Mouse (Mus musculus): ENCODE data around the gene Zkscan7. TPM values are rescaled to one million over a fixed set of nuclear protein-coding genes. Genes with fewer than 3 reads are reported as not detected.
A peak's percentile ranks its signal among the peaks of the same experiment; 100 is the strongest.

Gene Zkscan7
- polyA plus RNA-seq, 1 experiment from 2014 or later: 5.0 TPM

DNA sequence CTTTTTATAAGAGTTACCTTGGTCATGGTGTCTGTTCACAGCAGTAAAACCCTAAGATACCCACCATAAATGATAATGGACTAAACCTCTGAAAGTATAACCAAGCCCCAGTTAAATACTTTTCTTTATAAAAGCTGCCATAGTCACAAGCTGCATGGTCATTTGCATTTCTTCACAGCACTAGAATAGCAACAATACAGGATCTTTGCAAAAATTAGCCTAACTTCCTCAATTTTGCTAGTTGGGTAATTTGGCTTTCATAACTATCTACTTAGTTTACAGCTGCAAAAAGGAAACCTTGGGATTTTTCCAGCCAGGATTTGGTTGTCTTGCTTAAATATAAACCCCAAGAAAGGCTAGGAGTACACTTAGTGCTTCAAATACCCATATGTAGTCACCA, 24.7 kb upstream of the Zkscan7 start:
- H3K4me1 ChIP-seq: peaks cover 14% of the 10 kb centered on the region
- H3K9me3 ChIP-seq (replicated peaks): peaks cover 42% of the 10 kb centered on the region
- no peak overlapping the region for H3K4me2 ChIP-seq
- no peak for ATAC-seq (replicated peaks; ENCODE audit: low FRiP score)
- H3K27me3 ChIP-seq: no peaks in the 10 kb centered on the region
- H3K4me3 ChIP-seq (replicated peaks): no peak overlapping the region
- no peak overlapping the region for H3K9ac ChIP-seq
- peaks cover 71% of the 10 kb centered on the region for H3K36me3 ChIP-seq
- no peak overlapping the region for H3K27ac ChIP-seq

DNA sequence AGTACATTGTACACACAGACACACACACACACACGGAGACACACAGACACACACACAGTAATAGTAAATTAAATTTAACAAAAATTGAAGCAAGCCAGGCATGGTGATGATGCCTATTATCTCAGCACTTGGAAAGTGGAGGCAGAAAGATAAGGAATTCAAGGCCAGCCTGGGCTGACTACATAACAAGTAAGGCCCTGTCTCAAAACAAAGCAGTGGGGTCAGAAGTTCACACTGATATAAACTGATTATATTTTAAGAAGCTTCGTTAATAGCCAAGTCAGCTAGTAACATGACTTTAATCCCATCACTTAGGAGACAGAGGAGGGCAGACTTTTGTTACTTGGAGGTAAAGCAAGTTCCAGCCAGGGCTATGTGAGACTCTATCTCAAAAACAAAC, 21.8 kb upstream of the Zkscan7 start:
- H3K27me3 ChIP-seq: no peaks in the 10 kb centered on the region
- peaks cover 14% of the 10 kb centered on the region for H3K4me1 ChIP-seq
- 84% methylated on average over 2 of the region's 2 CpGs for WGBS
- peaks cover 38% of the 10 kb centered on the region for H3K9me3 ChIP-seq (replicated peaks)
- no peak overlapping the region for H3K4me3 ChIP-seq (replicated peaks)
- no peak overlapping the region for H3K4me2 ChIP-seq
- no peak for ATAC-seq (replicated peaks; ENCODE audit: low FRiP score)
- peaks cover 44% of the 10 kb centered on the region for H3K36me3 ChIP-seq
- H3K9ac ChIP-seq: no peak overlapping the region
- H3K27ac ChIP-seq: no peak overlapping the region

DNA sequence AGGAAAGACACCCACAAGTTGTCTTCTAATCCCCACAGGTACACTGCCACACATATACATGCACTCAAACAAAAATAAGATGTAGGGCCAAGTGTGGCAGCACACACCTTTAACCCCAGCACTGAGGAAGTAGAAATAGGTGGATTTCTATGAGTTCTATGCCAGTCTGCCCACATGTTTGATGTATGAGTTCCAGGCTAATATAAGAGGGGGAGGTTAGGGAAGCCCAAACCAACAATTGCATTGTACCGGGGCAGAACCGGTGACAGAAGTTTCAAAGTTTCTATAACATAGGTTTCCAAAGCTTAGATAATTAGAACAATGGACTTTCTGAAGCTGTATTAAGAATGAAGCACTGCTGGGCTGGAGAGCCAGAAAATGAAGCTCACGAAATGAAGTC, 20.6 kb upstream of the Zkscan7 start:
- 64% methylated on average over 3 of the region's 3 CpGs for WGBS
- Histone ChIP-seq H3K4me3 (replicated peaks) (peak overlapping the region; percentile 88), H3K36me3 (peaks cover 33% of the 10 kb centered on the region), H3K4me1 (peaks cover 14% of the 10 kb centered on the region), H3K27me3 (no peaks in the 10 kb centered on the region), H3K9ac (peak overlapping the region; percentile 89), H3K9me3 (replicated peaks) (peaks cover 28% of the 10 kb centered on the region), H3K27ac (no peak overlapping the region), H3K4me2 (peak overlapping the region; percentile 73)
- no peak for ATAC-seq (replicated peaks; ENCODE audit: low FRiP score)

DNA sequence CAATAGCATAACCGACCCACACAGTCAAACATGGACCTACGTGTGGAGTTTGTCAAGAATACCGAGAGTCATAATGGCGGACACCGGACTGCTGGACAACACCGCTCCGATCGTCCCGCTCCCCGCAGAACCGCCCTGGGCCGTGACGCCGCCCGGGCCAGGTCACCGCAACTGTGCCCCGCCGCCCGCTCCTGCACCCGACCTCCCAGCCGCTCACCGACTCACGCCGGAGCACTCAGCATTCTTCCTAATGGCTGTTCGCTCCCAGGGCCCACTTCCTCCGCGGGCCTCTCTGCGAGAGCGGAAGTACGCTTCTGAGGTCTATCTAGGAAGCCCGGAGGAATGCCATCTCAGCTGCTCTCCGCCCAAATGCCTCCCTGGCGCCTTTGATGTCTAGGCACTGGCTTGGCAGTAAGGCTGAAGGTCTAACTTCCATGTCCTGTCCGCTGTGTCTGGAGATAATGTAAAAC, 19.8 kb upstream of the Zkscan7 start, which contains the start of gene Zfp445:
Gene Zfp445 (minus strand): TSS at position 310 of the 470 bp plus-strand sequence.
- Histone ChIP-seq H3K27ac (peak within 1 kb of the TSS; percentile 86), H3K4me1 (peaks cover 14% of the 10 kb centered on the region), H3K4me3 (replicated peaks) (peak within 1 kb of the TSS; percentile 88), H3K9me3 (replicated peaks) (peaks cover 19% of the 10 kb centered on the region; the same call in 1 of the 2 replicates), H3K36me3 (peaks cover 24% of the 10 kb centered on the region), H3K4me2 (peak within 1 kb of the TSS; percentile 73), H3K9ac (peak within 1 kb of the TSS; percentile 89), H3K27me3 (no peaks in the 10 kb centered on the region)
- ATAC-seq (replicated peaks; ENCODE audit: low FRiP score): peak; percentile 93
- under 1% methylated on average over 34 of the region's 34 CpGs for WGBS

DNA sequence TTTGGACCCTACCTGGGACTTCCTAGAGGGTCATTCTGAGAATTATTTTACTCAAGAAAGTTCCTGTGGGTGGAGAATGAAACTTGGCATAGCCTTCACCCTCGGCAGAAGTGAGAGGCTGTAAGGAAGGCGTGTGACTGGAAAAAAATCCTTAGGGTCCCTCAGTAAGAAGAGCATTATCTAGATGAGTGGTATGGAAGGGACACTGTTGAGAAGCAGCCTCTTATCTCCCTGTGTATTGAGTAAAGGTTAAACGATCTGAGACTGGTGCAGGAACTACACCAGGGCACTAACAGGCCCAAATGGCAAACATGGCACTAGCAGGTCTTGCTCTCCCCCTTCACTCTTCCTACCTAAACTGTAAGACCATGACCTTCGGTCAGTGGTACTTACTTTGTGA, 19.3 kb upstream of the Zkscan7 start:
- 85% methylated on average over 4 of the region's 4 CpGs for WGBS
- Histone ChIP-seq H3K4me3 (replicated peaks) (peak overlapping the region; percentile 88), H3K36me3 (peaks cover 19% of the 10 kb centered on the region), H3K9me3 (replicated peaks) (peaks cover 15% of the 10 kb centered on the region; the same call in 1 of the 2 replicates), H3K4me1 (peaks cover 14% of the 10 kb centered on the region), H3K27ac (no peak overlapping the region), H3K27me3 (no peaks in the 10 kb centered on the region), H3K4me2 (peak overlapping the region; percentile 73), H3K9ac (peak overlapping the region; percentile 89; the same call in 1 of the 2 replicates)
- ATAC-seq (replicated peaks; ENCODE audit: low FRiP score): peak; percentile 22

DNA sequence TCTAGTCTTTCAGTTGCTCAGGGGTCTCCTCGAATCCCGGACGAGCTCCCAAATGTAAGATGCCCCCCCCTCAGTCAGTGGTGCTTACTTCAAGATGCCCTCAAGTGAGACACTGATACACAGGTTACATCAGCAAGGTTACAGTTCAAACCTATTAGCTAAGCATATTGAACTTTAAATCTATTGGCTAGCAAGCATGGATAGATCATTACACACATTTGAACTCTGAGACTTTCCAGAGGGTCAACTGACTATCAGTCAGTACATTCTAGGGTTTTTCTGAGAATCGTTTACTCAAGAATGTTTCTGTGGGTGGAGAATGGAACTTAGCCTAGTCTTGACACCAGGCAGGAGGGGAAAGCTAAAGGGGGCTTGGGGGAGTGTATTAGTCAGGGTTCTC, 12.9 kb upstream of the Zkscan7 start:
- H3K4me1 ChIP-seq: no peaks in the 10 kb centered on the region
- H3K27ac ChIP-seq: no peak overlapping the region
- 86% methylated on average over 4 of the region's 4 CpGs for WGBS
- H3K4me3 ChIP-seq (replicated peaks): no peak overlapping the region
- ATAC-seq (replicated peaks; ENCODE audit: low FRiP score): no peak
- no peaks in the 10 kb centered on the region for H3K9me3 ChIP-seq (replicated peaks)
- no peak overlapping the region for H3K9ac ChIP-seq
- H3K36me3 ChIP-seq: no peaks in the 10 kb centered on the region
- H3K4me2 ChIP-seq: no peak overlapping the region
- no peaks in the 10 kb centered on the region for H3K27me3 ChIP-seq

DNA sequence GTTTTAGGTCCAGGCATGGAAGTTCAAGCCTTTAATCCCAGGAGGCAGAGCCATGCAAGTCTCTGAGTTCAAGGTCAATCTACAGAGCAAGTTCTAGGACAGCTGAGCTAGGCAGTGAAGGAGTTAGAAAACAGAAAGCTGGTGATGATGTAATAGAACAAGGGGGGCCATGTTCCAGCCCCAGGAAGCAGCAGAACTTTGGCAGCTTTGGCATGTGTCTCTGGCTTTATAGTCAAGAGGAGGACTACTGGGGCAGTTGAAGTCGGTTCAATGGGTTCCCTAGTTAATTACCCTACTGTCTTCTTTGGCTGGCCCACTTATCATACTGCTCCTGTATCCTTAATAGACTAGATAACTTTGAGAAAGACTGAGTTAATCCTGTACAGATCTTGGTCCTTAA, 10.8 kb upstream of the Zkscan7 start:
- Histone ChIP-seq H3K9ac (no peak overlapping the region), H3K4me2 (no peak overlapping the region)

DNA sequence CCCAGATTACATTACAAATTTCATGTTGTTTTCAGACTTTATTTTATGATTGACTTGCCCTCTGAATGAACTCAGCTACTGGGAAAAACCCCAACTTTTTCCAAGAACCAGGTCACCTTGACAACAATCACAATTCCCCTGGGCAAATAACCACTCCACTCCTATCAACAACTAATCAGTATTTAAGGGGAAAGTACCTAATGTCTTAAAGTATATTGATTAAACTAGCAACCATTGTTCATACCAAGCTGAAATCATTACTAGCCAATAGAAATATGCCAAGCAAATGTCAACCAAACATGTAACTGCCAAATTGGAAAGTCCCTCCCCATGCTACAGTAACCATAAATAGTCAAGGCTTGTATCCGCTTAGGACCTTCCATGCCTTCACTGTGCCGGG, 10.3 kb upstream of the Zkscan7 start:
- Histone ChIP-seq H3K27ac (no peak overlapping the region), H3K9ac (no peak overlapping the region), H3K9me3 (replicated peaks) (no peaks in the 10 kb centered on the region), H3K4me3 (replicated peaks) (no peak overlapping the region), H3K36me3 (no peaks in the 10 kb centered on the region), H3K27me3 (no peaks in the 10 kb centered on the region), H3K4me2 (no peak overlapping the region), H3K4me1 (no peaks in the 10 kb centered on the region)
- no peak for ATAC-seq (replicated peaks; ENCODE audit: low FRiP score)
- WGBS: 93% methylated on average over 2 of the region's 2 CpGs

More for the DNA sequence above, 10.8 kb upstream of the Zkscan7 start:
- WGBS: 80% methylated on average over 1 of the region's 1 CpGs
- ATAC-seq (replicated peaks; ENCODE audit: low FRiP score): no peak
- H3K4me3 ChIP-seq (replicated peaks): no peak overlapping the region
- H3K4me1 ChIP-seq: no peaks in the 10 kb centered on the region
- no peak overlapping the region for H3K27ac ChIP-seq
- H3K27me3 ChIP-seq: no peaks in the 10 kb centered on the region
- no peaks in the 10 kb centered on the region for H3K36me3 ChIP-seq
- H3K9me3 ChIP-seq (replicated peaks): no peaks in the 10 kb centered on the region

DNA sequence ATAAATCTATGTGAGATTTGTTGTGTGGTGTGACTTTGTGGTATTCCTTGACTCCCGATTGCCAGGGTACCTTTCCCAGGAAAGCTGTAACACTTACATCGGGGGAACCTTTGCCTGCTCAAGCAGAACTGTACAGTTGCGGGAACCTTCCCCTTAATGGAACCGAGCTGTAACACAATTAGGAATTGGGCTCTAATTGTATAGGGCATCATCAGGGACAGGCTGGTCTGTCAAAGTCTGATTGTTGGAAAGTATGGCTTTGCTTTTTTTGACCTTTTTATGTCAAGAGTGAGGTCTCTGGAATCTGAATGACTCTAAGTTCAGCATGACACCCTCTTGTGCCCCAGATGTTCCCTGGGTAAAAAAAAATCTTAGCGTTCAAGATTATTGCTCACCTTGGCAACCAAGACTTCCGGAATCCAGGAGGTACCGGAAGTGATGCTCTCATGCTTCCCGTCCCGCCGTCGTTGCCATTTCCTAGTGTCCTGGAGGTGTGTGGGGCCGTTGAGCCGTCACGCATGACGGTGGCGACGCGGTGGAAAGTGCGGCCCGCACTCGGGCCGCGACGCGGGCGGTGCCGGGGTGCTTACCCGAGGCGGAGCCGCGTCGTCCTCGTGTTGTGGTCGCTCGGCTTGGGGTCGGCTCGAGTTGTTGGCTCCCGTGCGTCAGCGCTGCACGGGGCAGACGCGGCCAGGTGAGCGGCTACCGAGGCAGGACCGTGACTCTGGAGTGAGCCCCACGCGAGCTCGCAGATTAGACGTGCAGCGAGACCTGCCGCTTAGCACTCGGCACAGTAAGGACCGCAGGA, 1.1 kb downstream of the Zkscan7 start:
- 6% methylated on average over 54 of the region's 54 CpGs for WGBS
- Histone ChIP-seq H3K4me3 (replicated peaks) (peak overlapping the region; percentile 83), H3K9ac (peak overlapping the region; percentile 78)

DNA sequence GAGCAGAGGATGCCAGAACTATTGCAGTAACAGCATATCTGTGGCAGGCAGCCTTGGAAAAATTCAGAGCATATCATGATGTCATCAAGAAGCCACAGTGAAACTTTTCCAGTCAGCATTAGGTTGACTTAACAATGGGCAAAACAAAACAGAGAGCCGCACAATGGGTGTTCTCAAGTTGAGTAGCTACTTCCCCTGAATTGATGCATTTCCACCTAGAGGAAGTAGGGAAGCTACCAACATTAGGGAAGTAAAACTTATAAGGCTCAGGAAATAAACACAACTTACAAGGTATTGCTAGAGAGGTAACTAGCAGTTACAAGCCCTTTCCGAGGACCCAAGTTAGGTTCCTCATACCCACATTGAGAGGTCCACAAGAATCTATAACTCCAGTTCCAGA, 15.6 kb downstream of the Zkscan7 start:
- H3K27ac ChIP-seq: no peak overlapping the region
- ATAC-seq (replicated peaks; ENCODE audit: low FRiP score): no peak
- H3K9ac ChIP-seq: no peak overlapping the region
- H3K27me3 ChIP-seq: no peaks in the 10 kb centered on the region
- peaks cover 3% of the 10 kb centered on the region for H3K36me3 ChIP-seq
- no peak overlapping the region for H3K4me3 ChIP-seq (replicated peaks)
- 99% methylated on average over 2 of the region's 2 CpGs for WGBS
- no peak overlapping the region for H3K4me2 ChIP-seq
- 0 out of 2 replicates have a peak, but pooled peaks cover under 1% of the 10 kb centered on the region for H3K9me3 ChIP-seq (replicated peaks)
- peaks cover 10% of the 10 kb centered on the region for H3K4me1 ChIP-seq

More for the DNA sequence above, 1.1 kb downstream of the Zkscan7 start:
- 0 out of 2 replicates have a peak, but pooled peaks cover 5% of the 10 kb centered on the region for H3K4me1 ChIP-seq
- peak overlapping the region; percentile 87 for H3K4me2 ChIP-seq
- no peaks in the 10 kb centered on the region for H3K27me3 ChIP-seq
- H3K27ac ChIP-seq: peak overlapping the region; percentile 39; the same call in 1 of the 2 replicates
- no peaks in the 10 kb centered on the region for H3K9me3 ChIP-seq (replicated peaks)
- ATAC-seq (replicated peaks; ENCODE audit: low FRiP score): peak; percentile 90
- H3K36me3 ChIP-seq: peaks cover 11% of the 10 kb centered on the region

DNA sequence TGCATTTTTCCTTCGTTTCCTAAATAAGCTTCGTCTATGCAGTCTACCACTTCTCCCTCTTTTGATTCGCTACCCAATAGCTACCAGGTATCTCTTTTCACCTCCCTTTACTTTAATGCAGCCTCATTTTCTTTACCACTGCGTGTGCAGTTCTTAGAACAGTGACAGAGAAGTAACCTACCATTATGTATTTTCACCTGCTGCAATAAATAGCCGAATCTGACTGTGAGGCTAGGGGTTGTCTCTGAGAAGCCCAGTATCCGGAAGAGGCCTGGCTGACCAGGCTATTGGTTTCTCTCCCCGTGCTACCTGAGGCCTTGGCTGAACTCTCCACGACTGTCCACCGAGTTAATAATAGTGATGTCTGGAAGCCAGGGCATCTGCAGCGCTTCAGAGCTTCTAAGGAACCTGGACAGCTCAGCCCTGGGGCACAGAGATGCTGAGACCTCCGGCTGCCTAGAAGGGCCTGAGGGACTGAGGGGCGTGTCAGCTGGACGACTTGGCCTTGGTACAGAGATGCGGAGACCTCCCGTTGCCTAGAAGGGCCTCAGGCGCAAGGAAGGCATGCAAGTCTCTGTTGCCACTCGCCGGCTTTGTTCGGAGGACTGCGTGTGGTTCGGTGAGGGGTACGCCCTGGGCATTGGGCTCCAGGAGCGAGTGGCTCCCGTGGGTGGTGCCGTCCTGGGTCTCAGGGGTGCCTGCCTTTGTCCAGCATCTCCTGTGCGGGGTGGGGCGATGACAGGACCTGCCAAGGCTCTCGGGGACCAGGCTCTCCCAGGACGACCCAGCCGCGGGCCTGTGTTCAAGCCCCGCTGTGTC, 17.4 kb downstream of the Zkscan7 start:
- peak overlapping the region; percentile 70 for H3K4me3 ChIP-seq (replicated peaks)
- H3K9me3 ChIP-seq (replicated peaks): 0 out of 2 replicates have a peak, but pooled peaks cover 4% of the 10 kb centered on the region
- ATAC-seq (replicated peaks; ENCODE audit: low FRiP score): peak; percentile 99
- H3K36me3 ChIP-seq: peaks cover 11% of the 10 kb centered on the region
- H3K4me2 ChIP-seq: peak overlapping the region; percentile 85
- no peaks in the 10 kb centered on the region for H3K27me3 ChIP-seq
- no peak overlapping the region for H3K27ac ChIP-seq
- H3K4me1 ChIP-seq: peaks cover 10% of the 10 kb centered on the region
- H3K9ac ChIP-seq: peak overlapping the region; percentile 76
- 13% methylated on average over 32 of the region's 32 CpGs for WGBS

DNA sequence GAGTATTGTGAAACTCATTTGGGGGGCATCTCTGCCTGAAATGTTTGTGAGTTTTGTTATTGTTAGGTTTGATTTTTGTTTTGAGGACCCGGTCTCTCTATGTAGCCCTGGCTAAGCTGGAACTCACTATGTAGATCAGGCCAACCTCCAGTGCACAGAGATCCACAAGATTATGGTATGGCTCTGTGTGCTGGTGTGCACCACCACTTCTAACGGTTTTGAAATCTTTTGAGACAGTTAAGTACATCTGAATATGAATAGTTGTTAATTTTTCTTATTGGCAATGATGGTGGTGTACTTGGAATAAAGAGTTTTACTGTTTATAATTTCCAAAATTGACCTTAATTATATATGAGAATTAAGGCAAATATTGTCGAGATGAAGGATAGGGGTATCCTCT, 37.0 kb downstream of the Zkscan7 start:
- peak overlapping the region; percentile 91 for H3K4me3 ChIP-seq (replicated peaks)
- H3K36me3 ChIP-seq: peaks cover 28% of the 10 kb centered on the region
- peaks cover 17% of the 10 kb centered on the region; the same call in 1 of the 2 replicates for H3K27me3 ChIP-seq
- peak overlapping the region; percentile 66 for H3K4me2 ChIP-seq
- no peak for ATAC-seq (replicated peaks; ENCODE audit: low FRiP score)
- no peaks in the 10 kb centered on the region for H3K9me3 ChIP-seq (replicated peaks)
- 22% methylated on average over 3 of the region's 3 CpGs for WGBS
- H3K27ac ChIP-seq: no peak overlapping the region
- peak overlapping the region; percentile 98; the same call in 1 of the 2 replicates for H3K9ac ChIP-seq
- peaks cover 4% of the 10 kb centered on the region for H3K4me1 ChIP-seq
